Mouse (Mus musculus) brain, embryonic 14.5 days (tissue): ENCODE measurements around the gene Cachd1.

Experiments used
- CTCF ChIP-seq: fragments of 200-500 bp; IDR thresholded peaks from 2 replicates; pipeline ENCODE4 v1.5.1; 2012; ENCODE audit warnings: inconsistent platforms, mild to moderate bottlenecking, moderate library complexity, borderline replicate concordance; ENCODE audit not compliant: insufficient read depth, insufficient read length; ENCODE audit errors: extremely low read depth
- POLR2A ChIP-seq: fragments of 200-500 bp; IDR thresholded peaks from 2 replicates; pipeline ENCODE4 v1.6.1; 2012; ENCODE audit warnings: mild to moderate bottlenecking, inconsistent platforms, borderline replicate concordance; ENCODE audit not compliant: poor library complexity, insufficient read depth, insufficient read length, severe bottlenecking; ENCODE audit errors: extremely low read depth

DNA sequence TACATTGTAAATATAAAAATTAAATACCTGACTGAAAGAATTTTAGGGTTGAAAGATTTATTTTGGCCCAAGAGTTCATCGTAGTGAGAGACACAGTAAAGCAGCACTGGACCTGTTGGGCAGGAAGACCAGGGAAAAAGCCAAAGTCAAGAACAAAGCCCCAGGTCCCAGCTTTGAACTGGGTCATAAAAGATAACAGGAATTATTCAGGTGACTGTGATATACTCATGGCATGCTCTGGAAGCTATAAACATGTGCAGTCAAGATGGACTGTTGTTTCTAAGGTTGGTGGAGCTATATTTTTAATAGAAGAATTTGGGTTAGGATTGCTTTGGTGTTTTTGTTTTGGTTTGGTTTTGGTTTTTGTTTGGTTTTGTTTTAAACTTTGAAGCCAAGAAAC lies 148.7 kb downstream of the Cachd1 start:
- TF ChIP-seq CTCF (no peak), POLR2A (no peak)
